Mouse (Mus musculus): ENCODE results near the gene Serhl. TPM values are rescaled to one million over a fixed set of nuclear protein-coding genes. Genes with fewer than 3 reads are reported as not detected.
"Not testable (repeated sequence)": the region's sequence is repeated elsewhere in the genome, so short reads cannot be mapped to it uniquely, and the experiment has no call there.

Gene Serhl
- polyA plus RNA-seq (2015; fragmentation: Nextera tagmentation; extraction: Ambion mirVana): 24.6 and 30.2 TPM in 2 replicates

DNA sequence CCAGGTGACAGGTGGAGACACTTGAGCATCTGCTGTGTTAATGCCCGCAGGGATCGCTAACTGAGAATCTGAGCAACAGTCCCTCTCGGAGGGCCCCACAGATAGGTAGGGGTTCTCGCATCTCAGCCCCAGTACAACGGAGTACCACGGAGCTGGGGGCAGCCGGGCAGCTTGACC, at the start of gene Serhl:
Serhl (plus strand) TSS at position 78 of the 177 bp plus-strand sequence.
- Histone ChIP-seq H3K4me1 (replicated peaks; ENCODE audit: control insufficient read depth, insufficient read depth, low read length) (peaks cover 11% of the 10 kb centered on the region), H3K9me3 (ENCODE audit: control insufficient read depth, low read length) (no peaks in the 10 kb centered on the region), H3K4me3 (replicated peaks; ENCODE audit: low read length) (no peak within 1 kb of the TSS), H3K9ac (replicated peaks; ENCODE audit: low read depth, low read length) (peak within 1 kb of the TSS; percentile 22; the same call in 1 of the 2 replicates), H3K27ac (ENCODE audit: low read length) (no peak within 1 kb of the TSS), H3K4me2 (ENCODE audit: low read length) (peak within 1 kb of the TSS; percentile 15), H3K27me3 (replicated peaks; ENCODE audit: control insufficient read depth, insufficient read depth, low read length) (no peaks in the 10 kb centered on the region; the same call in 1 of the 2 replicates), H3K36me3 (ENCODE audit: control insufficient read depth, insufficient read depth) (no peaks in the 10 kb centered on the region)
- no peak for ATAC-seq
- 15% methylated on average over 7 of the region's 7 CpGs for WGBS

DNA sequence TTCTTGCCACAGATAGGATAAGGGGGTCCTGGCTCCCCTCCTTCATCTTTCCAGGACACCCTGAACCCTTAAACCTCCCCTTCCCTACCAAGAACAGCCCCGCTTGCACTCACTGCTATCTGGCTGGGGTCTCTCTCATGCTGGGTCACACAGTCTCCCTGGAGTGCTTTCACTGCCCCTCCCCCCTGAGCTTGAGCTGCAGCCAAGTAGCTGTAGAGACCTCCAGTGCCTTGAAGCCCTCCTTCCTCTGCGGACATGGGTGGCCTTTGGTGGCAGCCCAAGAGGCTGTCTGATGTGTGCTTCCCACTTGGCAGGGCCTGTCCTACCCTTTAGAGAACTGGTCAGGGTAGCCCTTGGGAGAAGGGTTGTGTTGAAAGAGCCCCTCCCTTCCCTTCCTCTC, 49.1 kb upstream of the Serhl start:
- H3K9ac ChIP-seq (replicated peaks; ENCODE audit: low read depth, low read length): no peak overlapping the region; the same call in 1 of the 2 replicates
- WGBS: 24% methylated on average over 2 of the region's 2 CpGs
- no peak overlapping the region for H3K4me3 ChIP-seq (replicated peaks; ENCODE audit: low read length)
- H3K4me2 ChIP-seq (ENCODE audit: low read length): no peak overlapping the region
- no peak for ATAC-seq
- H3K27me3 ChIP-seq (replicated peaks; ENCODE audit: control insufficient read depth, insufficient read depth, low read length): no peaks in the 10 kb centered on the region
- no peak overlapping the region for H3K27ac ChIP-seq (ENCODE audit: low read length)
- H3K36me3 ChIP-seq (ENCODE audit: control insufficient read depth, insufficient read depth): no peaks in the 10 kb centered on the region
- no peaks in the 10 kb centered on the region for H3K9me3 ChIP-seq (ENCODE audit: control insufficient read depth, low read length)
- peaks cover 37% of the 10 kb centered on the region for H3K4me1 ChIP-seq (replicated peaks; ENCODE audit: control insufficient read depth, insufficient read depth, low read length)

DNA sequence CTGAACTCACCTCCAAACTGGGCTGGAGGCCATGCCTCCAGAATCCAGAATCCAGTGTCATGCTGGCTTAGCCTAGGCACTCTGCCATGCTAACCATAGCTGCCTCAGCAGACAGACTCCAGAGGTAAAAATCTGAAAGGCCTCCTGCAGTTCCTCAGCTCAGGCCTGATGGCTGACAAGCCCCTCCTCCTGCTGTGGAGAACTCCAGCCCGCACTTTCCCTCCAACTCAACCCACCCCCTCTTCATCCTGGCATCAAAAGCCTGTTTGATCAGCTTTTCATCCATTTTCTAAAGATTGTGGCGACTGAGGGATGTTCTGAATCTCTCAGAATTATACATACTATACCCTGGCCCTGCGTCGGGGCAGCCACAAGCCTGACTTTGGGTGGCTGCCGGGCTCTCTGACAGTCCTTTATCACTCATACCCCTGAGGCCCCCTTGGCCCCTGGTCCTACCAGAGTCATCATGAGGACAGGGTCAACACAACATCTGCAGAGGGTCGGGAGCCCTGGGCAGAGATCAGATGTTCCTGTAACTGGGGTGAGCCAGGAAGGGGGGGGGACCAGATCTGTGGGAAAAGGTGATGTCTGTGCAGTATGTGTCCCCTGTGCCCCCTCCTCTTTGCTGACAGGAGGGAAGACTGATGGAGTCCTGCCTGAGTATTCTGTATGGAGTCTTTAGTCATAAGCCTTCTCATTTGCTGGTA, 46.5 kb upstream of the Serhl start:
- WGBS: 0% methylated on average over 6 of the region's 6 CpGs
- peak overlapping the region; percentile 25 for H3K4me3 ChIP-seq (replicated peaks; ENCODE audit: low read length)
- peak; percentile 67; the same call in 1 of the 2 replicates for ATAC-seq
- peak overlapping the region; percentile 48 for H3K4me2 ChIP-seq (ENCODE audit: low read length)
- H3K27me3 ChIP-seq (replicated peaks; ENCODE audit: control insufficient read depth, insufficient read depth, low read length): no peaks in the 10 kb centered on the region
- H3K9me3 ChIP-seq (ENCODE audit: control insufficient read depth, low read length): 0 out of 2 replicates have a peak, but pooled peaks cover 4% of the 10 kb centered on the region
- H3K27ac ChIP-seq (ENCODE audit: low read length): peak overlapping the region; percentile 80
- H3K36me3 ChIP-seq (ENCODE audit: control insufficient read depth, insufficient read depth): no peaks in the 10 kb centered on the region
- H3K4me1 ChIP-seq (replicated peaks; ENCODE audit: control insufficient read depth, insufficient read depth, low read length): peaks cover 24% of the 10 kb centered on the region
- peak overlapping the region; percentile 53 for H3K9ac ChIP-seq (replicated peaks; ENCODE audit: low read depth, low read length)

DNA sequence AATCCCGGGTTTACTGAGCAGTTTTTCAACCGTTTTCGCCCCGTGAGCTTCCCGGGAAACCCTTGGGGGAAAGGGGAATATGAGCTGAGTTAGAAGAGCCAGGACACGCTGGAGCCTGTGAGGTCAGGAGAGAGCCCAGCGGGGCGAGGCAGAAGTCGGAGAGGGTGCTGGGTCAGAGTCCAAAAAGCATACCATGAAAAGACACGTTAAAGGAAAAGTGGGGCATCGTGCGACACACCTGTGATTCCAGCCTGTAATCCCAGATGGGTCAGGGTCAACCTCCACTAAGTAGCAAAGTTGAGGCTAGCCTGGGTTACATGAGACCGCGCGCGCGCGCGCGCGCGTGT, 46.0 kb upstream of the Serhl start:
- H3K9me3 ChIP-seq (ENCODE audit: control insufficient read depth, low read length): 0 out of 2 replicates have a peak, but pooled peaks cover 4% of the 10 kb centered on the region
- H3K36me3 ChIP-seq (ENCODE audit: control insufficient read depth, insufficient read depth): no peaks in the 10 kb centered on the region
- no peak overlapping the region for H3K9ac ChIP-seq (replicated peaks; ENCODE audit: low read depth, low read length)
- peaks cover 20% of the 10 kb centered on the region for H3K4me1 ChIP-seq (replicated peaks; ENCODE audit: control insufficient read depth, insufficient read depth, low read length)
- peak overlapping the region; percentile 80; the same call in 1 of the 2 replicates for H3K27ac ChIP-seq (ENCODE audit: low read length)
- ATAC-seq: no peak
- 66% methylated on average over 22 of the region's 22 CpGs for WGBS
- no peaks in the 10 kb centered on the region for H3K27me3 ChIP-seq (replicated peaks; ENCODE audit: control insufficient read depth, insufficient read depth, low read length)
- peak overlapping the region; percentile 48 for H3K4me2 ChIP-seq (ENCODE audit: low read length)
- H3K4me3 ChIP-seq (replicated peaks; ENCODE audit: low read length): no peak overlapping the region

DNA sequence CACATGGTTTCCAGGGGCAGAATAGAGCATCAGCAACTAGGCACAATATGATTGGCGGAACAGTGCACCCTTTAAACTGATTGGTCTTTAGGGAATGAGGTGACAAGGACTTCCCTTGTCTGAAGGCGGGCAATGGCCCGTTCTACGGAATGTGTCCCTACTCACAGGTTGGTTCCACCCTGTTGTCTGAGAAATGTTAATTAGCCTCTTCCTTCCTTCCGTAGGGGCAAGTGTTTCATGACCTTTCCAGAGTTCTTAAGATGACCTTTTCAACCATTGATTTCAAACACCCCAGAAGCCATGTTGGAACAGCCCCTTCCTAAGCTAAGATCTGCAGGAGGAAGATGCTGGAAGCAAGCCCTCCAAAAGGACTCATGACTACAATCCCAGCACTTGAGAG, 43.7 kb upstream of the Serhl start:
- not testable (repeated sequence) for H3K9ac ChIP-seq (replicated peaks; ENCODE audit: low read depth, low read length); H3K4me3 ChIP-seq (replicated peaks; ENCODE audit: low read length); H3K9me3 ChIP-seq (ENCODE audit: control insufficient read depth, low read length); H3K27me3 ChIP-seq (replicated peaks; ENCODE audit: control insufficient read depth, insufficient read depth, low read length); ATAC-seq; H3K4me2 ChIP-seq (ENCODE audit: low read length); H3K27ac ChIP-seq (ENCODE audit: low read length); H3K36me3 ChIP-seq (ENCODE audit: control insufficient read depth, insufficient read depth)
- 93% methylated on average over 5 of the region's 5 CpGs for WGBS
- peaks cover 14% of the 10 kb centered on the region for H3K4me1 ChIP-seq (replicated peaks; ENCODE audit: control insufficient read depth, insufficient read depth, low read length)

DNA sequence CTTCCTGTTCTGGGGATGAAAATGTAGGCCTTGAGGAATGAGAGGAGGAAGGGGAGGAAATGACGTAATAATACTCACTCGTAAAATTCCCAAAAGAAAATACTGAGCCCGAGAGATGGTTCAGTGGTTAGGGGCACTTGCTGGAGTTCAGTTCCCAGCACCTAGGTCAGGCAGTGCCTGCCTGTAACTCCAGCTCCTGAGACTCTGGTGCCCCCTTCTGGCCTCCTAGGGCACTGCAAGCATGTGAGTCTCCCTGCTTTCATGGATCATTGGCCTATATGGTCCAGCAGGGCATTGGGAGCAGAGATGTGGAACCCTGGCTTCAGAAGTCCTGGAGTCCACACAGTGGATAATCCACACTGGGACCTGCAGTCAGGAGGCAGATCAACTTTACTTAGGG, 43.0 kb upstream of the Serhl start:
- no peak overlapping the region for H3K4me2 ChIP-seq (ENCODE audit: low read length)
- H3K9ac ChIP-seq (replicated peaks; ENCODE audit: low read depth, low read length): no peak overlapping the region
- WGBS: 96% methylated on average over 3 of the region's 3 CpGs
- peaks cover 14% of the 10 kb centered on the region for H3K4me1 ChIP-seq (replicated peaks; ENCODE audit: control insufficient read depth, insufficient read depth, low read length)
- 0 out of 2 replicates have a peak, but pooled peaks cover 4% of the 10 kb centered on the region for H3K9me3 ChIP-seq (ENCODE audit: control insufficient read depth, low read length)
- H3K27me3 ChIP-seq (replicated peaks; ENCODE audit: control insufficient read depth, insufficient read depth, low read length): no peaks in the 10 kb centered on the region
- no peak overlapping the region for H3K27ac ChIP-seq (ENCODE audit: low read length)
- H3K36me3 ChIP-seq (ENCODE audit: control insufficient read depth, insufficient read depth): no peaks in the 10 kb centered on the region
- no peak for ATAC-seq
- H3K4me3 ChIP-seq (replicated peaks; ENCODE audit: low read length): no peak overlapping the region

DNA sequence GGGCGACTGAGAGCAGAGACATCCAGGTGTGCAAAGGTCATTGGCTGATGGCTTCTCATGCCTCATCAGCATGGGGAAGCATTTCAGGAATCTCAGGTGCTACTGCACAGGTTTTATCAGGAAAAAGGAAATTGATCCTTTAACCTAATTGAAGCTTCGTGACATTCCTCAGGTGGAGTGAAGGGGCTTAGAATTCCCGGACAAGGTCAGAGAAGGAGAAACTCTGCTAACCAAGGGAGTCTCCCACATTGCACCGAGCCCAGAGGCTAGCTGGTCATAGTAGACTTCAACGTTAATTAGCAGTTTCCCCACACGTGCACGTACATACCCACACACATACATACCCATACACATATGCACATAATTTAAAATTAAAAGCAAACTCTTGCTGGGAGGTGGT, 42.6 kb upstream of the Serhl start:
- Histone ChIP-seq H3K9me3 (ENCODE audit: control insufficient read depth, low read length) (0 out of 2 replicates have a peak, but pooled peaks cover 4% of the 10 kb centered on the region), H3K4me3 (replicated peaks; ENCODE audit: low read length) (no peak overlapping the region), H3K27ac (ENCODE audit: low read length) (no peak overlapping the region), H3K27me3 (replicated peaks; ENCODE audit: control insufficient read depth, insufficient read depth, low read length) (no peaks in the 10 kb centered on the region), H3K9ac (replicated peaks; ENCODE audit: low read depth, low read length) (no peak overlapping the region), H3K4me2 (ENCODE audit: low read length) (no peak overlapping the region), H3K4me1 (replicated peaks; ENCODE audit: control insufficient read depth, insufficient read depth, low read length) (peaks cover 14% of the 10 kb centered on the region), H3K36me3 (ENCODE audit: control insufficient read depth, insufficient read depth) (no peaks in the 10 kb centered on the region)
- 91% methylated on average over 7 of the region's 7 CpGs for WGBS
- ATAC-seq: no peak

DNA sequence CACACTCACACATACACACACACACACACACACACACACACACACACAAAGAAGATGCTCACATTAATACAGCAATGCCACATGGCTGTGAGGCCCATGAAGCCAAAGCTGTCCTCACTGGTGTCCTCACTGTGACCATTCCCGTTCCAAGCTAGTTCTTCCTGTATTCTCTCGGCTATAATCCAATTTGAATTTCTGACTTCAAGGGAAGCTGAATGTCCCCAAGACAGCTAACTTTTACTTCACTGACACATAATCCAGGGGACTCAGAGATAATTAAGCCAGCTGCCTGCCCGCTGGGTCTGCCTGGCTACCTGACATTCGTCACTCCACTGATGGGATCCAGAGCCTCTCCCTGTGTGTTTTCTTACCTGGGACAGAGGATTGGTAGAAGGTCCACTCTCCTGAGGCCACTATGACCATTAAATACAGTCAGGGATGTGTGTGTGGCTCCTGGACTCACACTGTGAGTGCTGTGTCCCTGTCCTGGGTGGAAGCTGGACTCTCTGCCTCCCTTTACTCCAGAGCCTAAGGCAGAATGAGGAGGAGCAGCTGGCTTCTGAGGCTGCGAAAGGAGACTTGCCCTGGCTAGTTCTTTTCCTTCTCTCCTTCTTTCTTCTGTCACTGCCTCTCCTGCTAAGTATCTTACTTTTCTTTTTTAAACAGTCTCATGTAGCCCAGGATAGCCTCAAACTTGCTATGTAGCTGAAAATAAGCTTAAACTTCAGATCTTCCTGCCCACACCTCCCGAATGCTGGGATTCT, 36.8 kb upstream of the Serhl start:
- Histone ChIP-seq H3K27me3 (replicated peaks; ENCODE audit: control insufficient read depth, insufficient read depth, low read length) (no peaks in the 10 kb centered on the region), H3K4me1 (replicated peaks; ENCODE audit: control insufficient read depth, insufficient read depth, low read length) (peaks cover 25% of the 10 kb centered on the region), H3K27ac (ENCODE audit: low read length) (no peak overlapping the region), H3K4me3 (replicated peaks; ENCODE audit: low read length) (no peak overlapping the region), H3K9me3 (ENCODE audit: control insufficient read depth, low read length) (no peaks in the 10 kb centered on the region), H3K36me3 (ENCODE audit: control insufficient read depth, insufficient read depth) (no peaks in the 10 kb centered on the region), H3K4me2 (ENCODE audit: low read length) (no peak overlapping the region), H3K9ac (replicated peaks; ENCODE audit: low read depth, low read length) (no peak overlapping the region)
- ATAC-seq: no peak
- WGBS: 72% methylated on average over 6 of the region's 6 CpGs

DNA sequence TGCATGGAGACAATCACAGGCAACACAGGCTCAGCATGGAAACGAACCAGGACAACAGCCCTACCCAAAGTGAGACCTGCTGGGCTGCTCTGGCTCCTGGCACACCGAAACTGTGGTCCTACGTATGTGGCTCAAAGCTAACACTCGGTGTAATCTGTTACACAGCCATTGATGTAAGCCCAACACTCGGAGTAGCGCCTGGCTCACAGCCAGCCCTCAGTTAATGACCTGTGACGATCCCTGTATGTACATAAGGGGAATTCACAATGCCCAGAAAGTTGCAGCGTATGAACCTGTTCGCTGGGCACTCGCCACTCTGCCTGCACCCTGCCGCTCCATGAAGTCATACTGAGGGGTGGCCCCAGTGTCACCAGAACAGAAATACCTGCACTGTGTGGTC, 36.0 kb upstream of the Serhl start:
- no peak overlapping the region for H3K4me2 ChIP-seq (ENCODE audit: low read length)
- H3K4me1 ChIP-seq (replicated peaks; ENCODE audit: control insufficient read depth, insufficient read depth, low read length): peaks cover 25% of the 10 kb centered on the region
- H3K9me3 ChIP-seq (ENCODE audit: control insufficient read depth, low read length): no peaks in the 10 kb centered on the region
- H3K27me3 ChIP-seq (replicated peaks; ENCODE audit: control insufficient read depth, insufficient read depth, low read length): no peaks in the 10 kb centered on the region
- no peak overlapping the region for H3K27ac ChIP-seq (ENCODE audit: low read length)
- 20% methylated on average over 11 of the region's 11 CpGs for WGBS
- no peak overlapping the region for H3K9ac ChIP-seq (replicated peaks; ENCODE audit: low read depth, low read length)
- H3K4me3 ChIP-seq (replicated peaks; ENCODE audit: low read length): no peak overlapping the region
- no peaks in the 10 kb centered on the region for H3K36me3 ChIP-seq (ENCODE audit: control insufficient read depth, insufficient read depth)
- ATAC-seq: no peak
